Mouse (Mus musculus) left cerebral cortex, postnatal 4 days (tissue): ENCODE measurements around the gene Mef2a. TPM values are rescaled to one million over a fixed set of nuclear protein-coding genes. Genes with fewer than 3 reads are reported as not detected.

ENCODE experiments used
- DNase-seq: peaks from one replicate; pipeline ENCODE4 v3.0.0-alpha.2; 2022
- intact Hi-C: fragments of 180-260 bp; cut with DNase I; formaldehyde crosslinking; loops from one replicate; pipeline ENCODE4 v1.15.1; 2025
- total RNA-seq, 2 experiments: library from RNA; stranded (reverse); gene quantifications; 2 replicates each; pipeline ENCODE4 v1.2.3; 2021

Mef2a gene
- total RNA-seq, 2 experiments from 2014 or later = 115 to 119 TPM

GRCm38 (mm10) chr7:67371891-67372672 is 576 bp downstream of the Mef2a start:
- intact Hi-C loops = loop anchor here (5.0 kb wide), 1 partner anchor 250 kb away; no protein-coding TSS in a partner anchor
- DNase-seq = peak; percentile 47

- intact Hi-C loops = loop anchor here (5.0 kb wide), 1 partner anchor 251 kb away; no protein-coding TSS in a partner anchor
- no peak for DNase-seq
These were observed 1.2 kb downstream of the Mef2a start for GRCm38 (mm10) chr7:67371351-67371890.

GRCm38 (mm10) chr7:67369645-67370044 is 3.0 kb downstream of the Mef2a start:
- intact Hi-C loops = loop anchor here (5.0 to 10.0 kb wide), 2 partner anchors 115 to 253 kb away; no protein-coding TSS in a partner anchor
- no peak for DNase-seq

- intact Hi-C loops = loop anchor here (10.0 kb wide), 1 partner anchor 114 kb away; no protein-coding TSS in a partner anchor
- DNase-seq = no peak
These were observed 4.3 kb downstream of the Mef2a start for GRCm38 (mm10) chr7:67368394-67368793.

GRCm38 (mm10) chr7:67360588-67360987 is 12.1 kb downstream of the Mef2a start:
- intact Hi-C loops = loop anchor here (10.0 kb wide), 1 partner anchor 106 kb away; no protein-coding TSS in a partner anchor

GRCm38 (mm10) chr7:67359863-67360262 is 12.8 kb downstream of the Mef2a start:
- intact Hi-C loops = loop anchor here (10.0 kb wide), 1 partner anchor 105 kb away; no protein-coding TSS in a partner anchor
- DNase-seq = no peak

More at GRCm38 (mm10) chr7:67360588-67360987, 12.1 kb downstream of the Mef2a start:
- DNase-seq = no peak

GRCm38 (mm10) chr7:67355870-67356269 is 16.8 kb downstream of the Mef2a start:
- no peak for DNase-seq
- intact Hi-C loops = no loop called here

GRCm38 (mm10) chr7:67353667-67354066 is 19.0 kb downstream of the Mef2a start:
- intact Hi-C loops = no loop called here
- DNase-seq = no peak

GRCm38 (mm10) chr7:67352989-67353388 is 19.7 kb downstream of the Mef2a start:
- no peak for DNase-seq
- intact Hi-C loops = no loop called here

- DNase-seq = no peak
- intact Hi-C loops = no loop called here
These were observed 28.2 kb downstream of the Mef2a start for GRCm38 (mm10) chr7:67344443-67344842.

- no peak for DNase-seq
- intact Hi-C loops = no loop called here
These were observed 30.5 kb downstream of the Mef2a start for GRCm38 (mm10) chr7:67342067-67342625.

- no peak for DNase-seq
- intact Hi-C loops = no loop called here
These were observed 52.3 kb downstream of the Mef2a start for GRCm38 (mm10) chr7:67320359-67320758.

- intact Hi-C loops = no loop called here
- DNase-seq = no peak
These were observed 54.0 kb downstream of the Mef2a start for GRCm38 (mm10) chr7:67318697-67319096.

GRCm38 (mm10) chr7:67313200-67313599 is 59.5 kb downstream of the Mef2a start:
- intact Hi-C loops = no loop called here
- no peak for DNase-seq

GRCm38 (mm10) chr7:67310151-67310550 is 62.5 kb downstream of the Mef2a start:
- intact Hi-C loops = no loop called here

GRCm38 (mm10) chr7:67308102-67308501 is 64.6 kb downstream of the Mef2a start:
- intact Hi-C loops = no loop called here
- DNase-seq = no peak

More at GRCm38 (mm10) chr7:67310151-67310550, 62.5 kb downstream of the Mef2a start:
- DNase-seq = no peak

- intact Hi-C loops = no loop called here
- no peak for DNase-seq
These were observed 65.6 kb downstream of the Mef2a start for GRCm38 (mm10) chr7:67307078-67307477.

GRCm38 (mm10) chr7:67304937-67305336 is 67.7 kb downstream of the Mef2a start:
- no peak for DNase-seq
- intact Hi-C loops = no loop called here

- intact Hi-C loops = no loop called here
- DNase-seq = no peak
These were observed 76.2 kb downstream of the Mef2a start for GRCm38 (mm10) chr7:67296419-67296818.

- no peak for DNase-seq
- intact Hi-C loops = no loop called here
These were observed 81.3 kb downstream of the Mef2a start for GRCm38 (mm10) chr7:67291356-67291755.

GRCm38 (mm10) chr7:67287456-67287855 is 85.2 kb downstream of the Mef2a start:
- intact Hi-C loops = no loop called here
- DNase-seq = no peak

GRCm38 (mm10) chr7:67283581-67283980 is 89.1 kb downstream of the Mef2a start:
- intact Hi-C loops = no loop called here

More at GRCm38 (mm10) chr7:67283581-67283980, 89.1 kb downstream of the Mef2a start:
- DNase-seq = no peak
